Mouse (Mus musculus) MEL (cell line): Measurements from ENCODE around the gene Aadat. TPM values are rescaled to one million over a fixed set of nuclear protein-coding genes. Genes with fewer than 3 reads are reported as not detected.
"Not testable (repeated sequence)": the region's sequence is repeated elsewhere in the genome, so short reads cannot be mapped to it uniquely, and the experiment has no call there.

ENCODE experiments used
- DNase-seq: peaks from one replicate; pipeline ENCODE4 v3.0.0; 2011; ENCODE audit warnings: low read depth, low spot score
- H3K27ac ChIP-seq: 2 replicates; pipeline ENCODE4 v1.5.1; 2012; ENCODE audit warnings: low read depth, mild to moderate bottlenecking, control low read depth, low read length, moderate library complexity; ENCODE audit not compliant: control insufficient read depth
- H3K27me3 ChIP-seq, 2 experiments: fragments of 150-350 bp in 1 of 2; sonication (generic) in 1 of 2; 2 replicates each; pipeline ENCODE4 v1.6.1; 2012; ENCODE audit warnings: low read length in 2 of 2, mild to moderate bottlenecking in 2 of 2, improper control_type of control experiment in 1 of 2, moderate library complexity in 1 of 2; ENCODE audit not compliant: insufficient read depth in 2 of 2, control insufficient read depth in 1 of 2
- H3K36me3 ChIP-seq, 2 experiments: 2 replicates each; pipeline ENCODE4 v1.6.1; 2012 to 2014; ENCODE audit warnings: low read length in 2 of 2, improper control_type of control experiment in 1 of 2, inconsistent platforms in 1 of 2, mild to moderate bottlenecking in 1 of 2; ENCODE audit not compliant: insufficient read depth in 2 of 2, control insufficient read depth in 1 of 2
- H3K4me1 ChIP-seq, 2 experiments: fragments of 150-350 bp in 1 of 2; sonication (generic) in 1 of 2; 2 replicates each; pipeline ENCODE4 v1.6.1; 2012; ENCODE audit warnings: low read length in 2 of 2, improper control_type of control experiment in 1 of 2, mild to moderate bottlenecking in 1 of 2; ENCODE audit not compliant: insufficient read depth in 2 of 2, control insufficient read depth in 1 of 2
- H3K4me3 ChIP-seq, 2 experiments: fragments of 150-350 bp in 1 of 2; sonication (generic) in 1 of 2; 2 replicates each; pipeline ENCODE4 v1.5.1; 2012; ENCODE audit warnings: low read depth in 2 of 2, low read length in 2 of 2, mild to moderate bottlenecking in 2 of 2, moderate library complexity in 2 of 2, control low read depth in 1 of 2, improper control_type of control experiment in 1 of 2; ENCODE audit not compliant: control insufficient read depth in 1 of 2, insufficient read depth in 1 of 2
- H3K79me2 ChIP-seq: 2 replicates; pipeline ENCODE4 v1.6.1; 2012; ENCODE audit warnings: mild to moderate bottlenecking, low read length, moderate library complexity; ENCODE audit not compliant: control insufficient read depth, poor library complexity, insufficient read depth
- H3K9ac ChIP-seq: 2 replicates; pipeline ENCODE4 v1.6.1; 2012; ENCODE audit warnings: low read depth, mild to moderate bottlenecking, control low read depth, low read length, moderate library complexity; ENCODE audit not compliant: control insufficient read depth, poor library complexity, severe bottlenecking
- H3K9me3 ChIP-seq: fragments of 150-350 bp; sonication (generic); replicated peaks from 2 replicates; pipeline ENCODE4 v1.6.1; 2012; ENCODE audit warnings: mild to moderate bottlenecking, low read length, improper control_type of control experiment, moderate library complexity; ENCODE audit not compliant: insufficient read depth
- CHD1 ChIP-seq: IDR thresholded peaks from 2 replicates; pipeline ENCODE4 v1.6.1; 2012; ENCODE audit warnings: low read depth, mild to moderate bottlenecking, inconsistent platforms, low read length, improper control_type of control experiment
- CTCF ChIP-seq, 3 experiments: IDR thresholded peaks in 2 of 3; conservative IDR thresholded peaks in 1 of 3; 2 replicates each; pipeline ENCODE4 v1.5.1; 2011 to 2012; ENCODE audit warnings: low read length in 3 of 3, low read depth in 2 of 3, mild to moderate bottlenecking in 2 of 3, improper control_type of control experiment in 1 of 3, inconsistent platforms in 1 of 3, mixed read lengths in 1 of 3, moderate library complexity in 1 of 3; ENCODE audit not compliant: control insufficient read depth in 1 of 3, insufficient read depth in 1 of 3, poor library complexity in 1 of 3, severe bottlenecking in 1 of 3
- ELF1 ChIP-seq: IDR thresholded peaks from 2 replicates; pipeline ENCODE4 v1.6.1; 2014; ENCODE audit warnings: low read depth, mild to moderate bottlenecking, inconsistent platforms, low read length, improper control_type of control experiment, moderate library complexity
- GABPA ChIP-seq: IDR thresholded peaks from 2 replicates; pipeline ENCODE4 v1.6.1; 2012; ENCODE audit warnings: low read depth, mild to moderate bottlenecking, inconsistent platforms, low read length, improper control_type of control experiment, moderate library complexity
- GATA1 ChIP-seq: IDR thresholded peaks from 2 replicates; pipeline ENCODE4 v1.6.1; 2011; ENCODE audit warnings: low read depth, low read length, improper control_type of control experiment
- HCFC1 ChIP-seq: IDR thresholded peaks from 2 replicates; pipeline ENCODE4 v1.6.1; 2012; ENCODE audit warnings: low read depth, mild to moderate bottlenecking, inconsistent platforms, low read length, improper control_type of control experiment, moderate library complexity
- KAT2A ChIP-seq: conservative IDR thresholded peaks from 2 replicates; pipeline ENCODE4 v1.6.1; 2012; ENCODE audit warnings: low read depth, low read length, improper control_type of control experiment, inconsistent platforms
- MAX ChIP-seq: IDR thresholded peaks from 2 replicates; pipeline ENCODE4 v1.6.1; 2011; ENCODE audit warnings: low read length, improper control_type of control experiment
- MXI1 ChIP-seq: IDR thresholded peaks from 2 replicates; pipeline ENCODE4 v1.6.1; 2011; ENCODE audit warnings: mild to moderate bottlenecking, low read depth, low read length, improper control_type of control experiment
- MYC ChIP-seq: IDR thresholded peaks from 2 replicates; pipeline ENCODE4 v1.6.1; 2011; ENCODE audit warnings: low read depth, mild to moderate bottlenecking, low read length, improper control_type of control experiment, moderate library complexity
- NELFE ChIP-seq: IDR thresholded peaks from 2 replicates; pipeline ENCODE4 v1.6.1; 2011; ENCODE audit warnings: low read depth, low read length, improper control_type of control experiment
- NRF1 ChIP-seq: IDR thresholded peaks from 2 replicates; pipeline ENCODE4 v1.6.1; 2014; ENCODE audit warnings: low read depth, mild to moderate bottlenecking, inconsistent platforms, low read length, improper control_type of control experiment, moderate library complexity; ENCODE audit not compliant: poor library complexity, insufficient read depth, severe bottlenecking
- SIN3A ChIP-seq: IDR thresholded peaks from 2 replicates; pipeline ENCODE4 v1.6.1; 2012; ENCODE audit warnings: low read length, improper control_type of control experiment, inconsistent platforms
- TCF12 ChIP-seq: IDR thresholded peaks from 2 replicates; pipeline ENCODE4 v1.6.1; 2014; ENCODE audit warnings: low read depth, mild to moderate bottlenecking, inconsistent platforms, low read length, improper control_type of control experiment, moderate library complexity
- UBTF ChIP-seq: IDR thresholded peaks from 2 replicates; pipeline ENCODE4 v1.6.1; 2012; ENCODE audit warnings: low read depth, mild to moderate bottlenecking, inconsistent platforms, low read length, improper control_type of control experiment, moderate library complexity, borderline replicate concordance; ENCODE audit not compliant: insufficient read depth
- polyA plus RNA-seq, 2 experiments: library from polyadenylated mRNA; stranded (reverse) in 1 of 2; unstranded in 1 of 2; fragments of >175 nt in 1 of 2; fragments of >200 nt in 1 of 2; gene quantifications; 2 replicates each; pipeline versions ENCODE4 v1.2.1 to v1.2.4; 2012; ENCODE audit warnings: low replicate concordance in 2 of 2, low read depth in 1 of 2; ENCODE audit not compliant: insufficient read length in 2 of 2, insufficient read depth in 1 of 2, missing spikeins in 1 of 2
- total RNA-seq: library from RNA; depleted of rRNA; stranded (reverse); fragments of 300-350 nt; gene quantifications from 2 replicates; pipeline ENCODE4 v1.2.3, GENCODE M21; 2012

The Aadat gene
- total and polyA plus RNA-seq, 3 experiments = not detected

DNA sequence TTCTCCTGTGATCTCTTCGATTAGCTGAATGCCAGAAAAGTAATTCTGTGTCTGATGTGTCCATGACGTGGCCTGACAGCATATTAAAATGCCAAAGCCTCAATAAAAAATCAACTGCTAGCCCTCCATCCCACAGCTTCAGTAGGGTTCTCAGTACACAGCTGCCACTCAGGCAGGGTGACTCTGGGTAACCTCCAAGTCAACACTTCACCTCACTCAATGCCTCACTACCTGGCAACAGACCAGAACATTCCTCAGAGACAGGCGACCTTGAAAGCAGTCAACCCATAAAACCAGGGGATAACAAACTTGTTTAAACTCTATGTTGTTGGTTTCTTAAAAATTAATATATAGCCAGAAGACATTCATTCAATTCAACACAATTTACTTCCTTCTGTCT lies 13.3 kb upstream of the Aadat start:
- Histone ChIP-seq H3K36me3 (no peaks in the 10 kb centered on the region), H3K9ac (no peak overlapping the region), H3K4me3 (no peak overlapping the region), H3K79me2 (no peaks in the 10 kb centered on the region), H3K9me3 (no peaks in the 10 kb centered on the region), H3K4me1 (no peaks in the 10 kb centered on the region), H3K27ac (no peak overlapping the region), H3K27me3 (no peaks in the 10 kb centered on the region)
- DNase-seq = no peak
- TF ChIP-seq MYC = no peak

DNA sequence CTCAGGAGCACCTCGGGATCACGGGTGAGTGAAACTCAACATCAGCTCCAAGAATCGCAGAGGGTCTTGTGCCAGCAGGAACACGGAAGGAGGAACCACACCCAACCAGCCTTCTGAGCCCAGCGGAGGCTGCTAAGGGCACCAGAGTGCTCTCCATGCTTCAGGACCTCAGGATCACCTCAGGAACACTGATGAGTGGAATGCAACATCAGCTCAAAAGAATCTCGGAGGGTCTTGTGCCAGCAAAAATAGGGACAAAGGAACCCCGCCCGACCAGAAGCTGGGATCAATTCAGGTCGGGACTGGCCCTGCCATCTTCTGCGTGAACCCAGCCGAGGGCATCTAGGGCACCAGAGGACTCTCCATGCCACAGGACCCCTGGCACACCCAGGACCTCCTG lies 11.1 kb upstream of the Aadat start:
- no peaks in the 10 kb centered on the region for H3K36me3 ChIP-seq
- no peaks in the 10 kb centered on the region for H3K4me1 ChIP-seq
- no peak overlapping the region for H3K9ac ChIP-seq
- no peaks in the 10 kb centered on the region for H3K27me3 ChIP-seq
- no peak for TF ChIP-seq CTCF (IDR thresholded peaks at IDR 0.05 in 2 of 3, conservative IDR thresholded peaks at IDR 0.05 in 1 of 3; ENCODE audit: control insufficient read depth in 1 of 3, insufficient read depth in 1 of 3, low read depth in 2 of 3, low read length in 3 of 3, poor library complexity in 1 of 3, severe bottlenecking in 1 of 3)
- no peak for TF ChIP-seq UBTF
- TF ChIP-seq KAT2A = no peak
- no peak for TF ChIP-seq MYC
- TF ChIP-seq GABPA = no peak
- no peak for TF ChIP-seq NRF1
- TF ChIP-seq GATA1 = no peak
- TF ChIP-seq NELFE = no peak
- TF ChIP-seq TCF12 = no peak
- no peak for TF ChIP-seq HCFC1
- no peak for TF ChIP-seq MXI1
- TF ChIP-seq SIN3A = no peak
- no peak for TF ChIP-seq CHD1
- no peak for TF ChIP-seq MAX
- TF ChIP-seq ELF1 = no peak
- no peak overlapping the region for H3K4me3 ChIP-seq
- H3K79me2 ChIP-seq = no peaks in the 10 kb centered on the region
- DNase-seq = no peak
- H3K27ac ChIP-seq = no peak overlapping the region
- H3K9me3 ChIP-seq = no peaks in the 10 kb centered on the region

DNA sequence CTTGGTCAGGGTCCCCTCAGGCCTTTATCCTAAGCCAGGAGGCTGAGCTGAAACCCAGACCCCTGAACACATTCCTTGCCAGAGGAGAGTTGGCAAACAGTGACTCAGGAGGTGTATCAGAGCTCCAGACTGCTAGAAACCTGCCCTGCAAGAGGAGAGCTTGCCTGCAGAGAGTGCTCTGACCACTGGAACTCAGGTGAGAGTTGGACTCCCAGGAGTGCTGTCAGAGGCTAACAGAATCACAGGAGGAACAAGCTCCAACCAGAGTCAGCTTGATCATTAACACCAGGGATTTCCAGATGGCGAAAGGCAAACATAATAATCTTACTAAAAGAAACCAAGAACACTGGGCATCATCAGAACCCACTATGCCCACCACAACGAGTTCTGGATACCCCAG lies 10.7 kb upstream of the Aadat start:
- not testable (repeated sequence) for H3K27ac ChIP-seq, H3K4me1 ChIP-seq, H3K9me3 ChIP-seq, DNase-seq, H3K27me3 ChIP-seq, H3K4me3 ChIP-seq, H3K79me2 ChIP-seq, H3K36me3 ChIP-seq, H3K9ac ChIP-seq
